Mouse (Mus musculus) T-helper 1 cell (primary cell): ENCODE measurements around the gene Yy1.

ENCODE experiments used
- in situ Hi-C: fragments of 300-600 bp; cut with MboI, MseI; formaldehyde crosslinking; loops from one replicate; pipeline ENCODE4 v1.15.1; 2025; ENCODE audit warnings: high pct_unique_total_duplicates

The Yy1 gene

DNA sequence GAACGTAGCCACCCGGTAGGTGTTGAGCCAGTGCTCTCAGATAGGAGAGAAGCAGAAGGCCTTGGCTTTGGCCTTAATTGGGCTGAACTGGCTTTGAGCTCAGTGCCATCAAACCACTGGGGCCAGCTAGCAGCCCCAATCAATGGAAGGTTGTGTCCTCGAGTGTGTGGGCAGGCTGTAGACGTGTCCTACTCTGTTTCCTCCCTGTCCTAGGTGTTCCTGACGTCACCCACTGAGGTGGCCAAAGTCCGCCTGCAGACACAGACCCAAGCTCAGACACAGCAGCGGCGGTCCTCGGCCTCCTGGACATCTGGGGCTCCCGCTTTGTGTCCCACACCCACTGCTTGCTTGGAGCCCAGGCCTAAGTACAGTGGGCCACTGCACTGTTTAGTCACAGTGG, 62.3 kb downstream of the Yy1 start:
- in situ Hi-C loops: loop anchor here (25.0 kb wide), 1 partner anchor 1807 kb away; no protein-coding TSS in a partner anchor

- in situ Hi-C loops: loop anchor here (25.0 kb wide), 1 partner anchor 1806 kb away; no protein-coding TSS in a partner anchor
Measured at GRCm38 (mm10) chr12:108856186-108856585, 63.4 kb downstream of the Yy1 start.

GRCm38 (mm10) chr12:108857109-108857508, 64.3 kb downstream of the Yy1 start:
- in situ Hi-C loops: loop anchor here (25.0 kb wide), 1 partner anchor 1805 kb away; no protein-coding TSS in a partner anchor

DNA sequence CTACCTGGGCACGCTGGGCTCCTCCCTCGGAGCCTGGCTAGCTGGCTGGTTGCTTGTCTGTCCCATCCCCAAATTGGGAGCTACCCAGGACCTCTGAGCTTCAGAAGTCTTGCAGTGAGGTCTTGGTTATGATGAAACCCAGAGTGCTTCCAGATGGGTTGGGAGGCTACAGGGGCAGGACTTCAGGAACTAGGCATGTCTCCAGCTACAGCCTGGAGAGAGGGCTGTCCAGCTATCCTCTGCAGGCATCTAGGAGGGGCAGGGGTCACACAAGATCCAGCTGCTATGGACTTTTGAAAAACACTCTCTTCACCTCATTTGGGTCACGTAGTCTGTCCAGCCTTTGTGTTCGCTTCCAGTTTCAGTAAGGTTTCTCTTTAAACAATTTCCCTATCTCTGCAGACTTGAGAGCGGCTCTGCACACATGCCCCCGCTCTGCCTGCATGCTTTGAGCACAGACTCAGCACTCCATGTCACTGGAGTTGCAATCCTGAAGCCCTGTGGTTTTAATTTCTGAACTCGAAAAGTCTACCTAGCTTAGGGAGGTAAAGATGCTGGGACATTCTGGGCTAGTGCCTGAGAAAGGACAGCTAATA, 64.9 kb downstream of the Yy1 start:
- in situ Hi-C loops: loop anchor here (25.0 kb wide), 1 partner anchor 1805 kb away; no protein-coding TSS in a partner anchor

- in situ Hi-C loops: loop anchor here (25.0 kb wide), 1 partner anchor 1804 kb away; no protein-coding TSS in a partner anchor
Measured at GRCm38 (mm10) chr12:108858486-108858885, 65.7 kb downstream of the Yy1 start.

GRCm38 (mm10) chr12:108865007-108865494, 72.3 kb downstream of the Yy1 start:
- in situ Hi-C loops: loop anchor here (5.0 to 25.0 kb wide), 2 partner anchors 1187 to 1797 kb away; no protein-coding TSS in a partner anchor

DNA sequence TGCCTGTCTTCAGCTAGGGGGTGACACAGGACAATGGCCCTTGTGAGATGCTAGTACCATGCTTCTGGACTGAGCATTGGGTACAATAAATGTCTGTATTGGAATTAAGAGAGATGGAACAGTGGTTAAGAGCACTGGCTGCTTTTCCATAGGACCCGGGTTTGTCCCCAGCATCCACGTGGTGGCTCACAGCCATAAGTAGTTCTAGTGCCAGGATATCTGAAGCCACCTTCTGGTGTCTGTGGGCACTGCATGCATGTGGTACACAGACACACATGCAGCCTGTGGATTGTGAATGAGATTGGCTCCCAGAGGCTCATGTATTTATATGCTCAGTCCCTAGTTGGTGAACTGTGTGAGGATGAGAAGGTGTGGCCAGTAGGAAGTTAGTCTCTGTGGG, 76.8 kb downstream of the Yy1 start:
- in situ Hi-C loops: loop anchor here (5.0 to 25.0 kb wide), 2 partner anchors 1183 to 1793 kb away; no protein-coding TSS in a partner anchor
